Mouse (Mus musculus) embryonic facial prominence, embryonic 13.5 days (tissue): Measurements from ENCODE around the gene Xrn1. TPM values are rescaled to one million over a fixed set of nuclear protein-coding genes. Genes with fewer than 3 reads are reported as not detected.
"Not testable (repeated sequence)": the region's sequence is repeated elsewhere in the genome, so short reads cannot be mapped to it uniquely, and the experiment has no call there.

Source experiments
- ATAC-seq: fragments of 200-750 bp; cut with Nextera tagmentation; 2 replicates; pipeline ENCODE4 v1.8.0; 2017; ENCODE audit warnings: low read depth; ENCODE audit not compliant: insufficient number of reproducible peaks, insufficient read depth, low FRiP score, low TSS enrichment
- H3K27ac ChIP-seq: fragments of 300-500 bp; sonication (generic); 2 replicates; pipeline ENCODE4 v1.5.1; 2015; ENCODE audit warnings: moderate library complexity, mild to moderate bottlenecking, inconsistent platforms
- H3K27me3 ChIP-seq: fragments of 300-500 bp; sonication (generic); 2 replicates; pipeline ENCODE4 v1.6.1; 2015; ENCODE audit warnings: mild to moderate bottlenecking, inconsistent platforms
- H3K36me3 ChIP-seq: fragments of 300-500 bp; sonication (generic); 2 replicates; pipeline ENCODE4 v1.6.1; 2015; ENCODE audit warnings: mild to moderate bottlenecking, inconsistent platforms
- H3K4me1 ChIP-seq: fragments of 300-500 bp; sonication (generic); 2 replicates; pipeline ENCODE4 v1.6.1; 2015; ENCODE audit warnings: inconsistent platforms
- H3K4me2 ChIP-seq: fragments of 300-500 bp; sonication (generic); 2 replicates; pipeline ENCODE4 v1.6.1; 2015; ENCODE audit warnings: moderate library complexity, mild to moderate bottlenecking, inconsistent platforms
- H3K4me3 ChIP-seq: fragments of 300-500 bp; sonication (generic); 2 replicates; pipeline ENCODE4 v1.5.1; 2015; ENCODE audit warnings: mild to moderate bottlenecking, inconsistent platforms
- H3K9ac ChIP-seq: fragments of 300-500 bp; sonication (generic); 2 replicates; pipeline ENCODE4 v1.6.1; 2015; ENCODE audit warnings: mild to moderate bottlenecking, inconsistent platforms
- H3K9me3 ChIP-seq: fragments of 300-500 bp; sonication (generic); 2 replicates; pipeline ENCODE4 v1.6.1; 2016; ENCODE audit warnings: inconsistent platforms
- WGBS: fragments of 180-500 bp; shearing (Covaris S2); methylation state at CpG from one replicate; pipeline ENCODE4 v1.1.7; 2015; ENCODE audit warnings: mixed read lengths; 5-methylcytosine and 5-hydroxymethylcytosine counted together
- polyA plus RNA-seq: library from polyadenylated mRNA; unstranded; fragments of >200 nt; fragmentation: Nextera tagmentation; extraction: Ambion mirVana; gene quantifications from 2 replicates; pipeline ENCODE4 v1.2.1, GENCODE M21; 2015

Xrn1 gene
- polyA plus RNA-seq, 1 experiment from 2014 or later, result 25.2 TPM

DNA sequence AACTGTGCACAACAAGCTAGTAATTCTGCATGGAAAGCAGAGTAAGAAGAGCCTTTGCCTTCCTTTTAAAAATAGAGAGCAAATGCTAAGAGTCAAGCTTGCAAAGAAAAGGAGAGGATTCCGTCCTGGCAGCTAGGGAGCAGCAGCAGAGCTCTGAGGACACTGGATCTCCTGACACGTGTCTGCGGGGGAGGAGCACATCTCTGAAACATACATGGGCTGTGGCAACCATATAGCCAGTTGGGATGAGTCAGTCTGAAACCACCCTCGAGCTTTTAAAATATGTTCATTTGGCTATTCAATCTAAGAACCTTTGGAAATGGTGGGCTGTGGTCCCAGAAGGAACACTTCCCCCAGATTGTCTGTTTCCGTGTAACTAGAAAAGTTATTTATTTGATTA is 100.3 kb downstream of the Xrn1 start:
- no peak for ATAC-seq
- WGBS, result 85% methylated on average over 5 of the region's 5 CpGs
- H3K36me3 ChIP-seq, result peaks cover 77% of the 10 kb centered on the region

GRCm38 (mm10) chr9:96056417-96057223 is 102.1 kb downstream of the Xrn1 start:
- Histone ChIP-seq H3K27me3 (no peaks in the 10 kb centered on the region), H3K4me3 (no peak overlapping the region), H3K4me2 (no peak overlapping the region), H3K27ac (no peak overlapping the region), H3K4me1 (no peaks in the 10 kb centered on the region), H3K9ac (no peak overlapping the region), H3K36me3 (peaks cover 60% of the 10 kb centered on the region), H3K9me3 (no peaks in the 10 kb centered on the region; the same call in 1 of the 2 replicates)
- no peak for ATAC-seq
- WGBS, result 85% methylated on average over 6 of the region's 6 CpGs

More for the DNA sequence above, 100.3 kb downstream of the Xrn1 start:
- no peaks in the 10 kb centered on the region; the same call in 1 of the 2 replicates for H3K9me3 ChIP-seq
- no peaks in the 10 kb centered on the region for H3K27me3 ChIP-seq
- no peak overlapping the region for H3K4me2 ChIP-seq
- no peak overlapping the region for H3K4me3 ChIP-seq
- no peak overlapping the region for H3K27ac ChIP-seq
- H3K9ac ChIP-seq, result no peak overlapping the region
- no peaks in the 10 kb centered on the region for H3K4me1 ChIP-seq

DNA sequence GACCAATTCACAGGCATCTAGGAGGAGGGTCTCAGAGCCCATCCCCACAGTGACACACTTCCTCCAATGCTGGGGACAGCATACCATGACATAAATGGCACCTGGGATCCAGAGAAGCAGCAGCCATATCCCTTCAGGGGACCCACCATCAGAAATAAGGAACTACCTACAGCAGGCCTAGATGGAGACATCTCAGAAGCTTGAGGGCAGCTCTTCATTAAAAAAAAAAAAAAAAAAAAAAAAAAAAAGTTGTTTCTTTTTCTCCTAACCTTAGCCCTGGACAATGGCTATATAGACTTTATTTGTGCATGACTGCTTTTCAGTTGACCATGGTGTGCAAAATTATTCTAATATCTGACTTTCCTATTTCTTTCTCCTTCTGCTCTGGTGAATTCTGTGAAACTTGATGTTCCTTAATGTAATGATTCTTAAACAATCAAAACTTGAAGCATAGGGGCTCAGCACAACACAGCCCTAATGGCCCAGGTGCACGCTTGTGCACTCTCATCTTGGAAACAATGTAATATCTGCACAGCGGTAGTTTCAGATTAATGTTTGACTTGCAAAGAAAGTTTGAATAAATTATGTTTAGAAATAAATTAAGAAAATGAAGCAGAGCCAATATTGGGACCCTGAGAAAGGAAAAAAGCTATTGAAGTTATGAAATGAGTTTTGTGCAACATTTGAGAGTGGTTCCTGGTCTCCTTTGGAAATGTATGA is 108.7 kb downstream of the Xrn1 start:
- Histone ChIP-seq H3K36me3 (peaks cover 8% of the 10 kb centered on the region), H3K9ac (no peak overlapping the region), H3K4me2 (no peak overlapping the region), H3K27ac (no peak overlapping the region), H3K9me3 (no peaks in the 10 kb centered on the region), H3K4me3 (no peak overlapping the region), H3K27me3 (no peaks in the 10 kb centered on the region), H3K4me1 (no peaks in the 10 kb centered on the region)
- 90% methylated on average over 2 of the region's 2 CpGs for WGBS
- no peak for ATAC-seq

DNA sequence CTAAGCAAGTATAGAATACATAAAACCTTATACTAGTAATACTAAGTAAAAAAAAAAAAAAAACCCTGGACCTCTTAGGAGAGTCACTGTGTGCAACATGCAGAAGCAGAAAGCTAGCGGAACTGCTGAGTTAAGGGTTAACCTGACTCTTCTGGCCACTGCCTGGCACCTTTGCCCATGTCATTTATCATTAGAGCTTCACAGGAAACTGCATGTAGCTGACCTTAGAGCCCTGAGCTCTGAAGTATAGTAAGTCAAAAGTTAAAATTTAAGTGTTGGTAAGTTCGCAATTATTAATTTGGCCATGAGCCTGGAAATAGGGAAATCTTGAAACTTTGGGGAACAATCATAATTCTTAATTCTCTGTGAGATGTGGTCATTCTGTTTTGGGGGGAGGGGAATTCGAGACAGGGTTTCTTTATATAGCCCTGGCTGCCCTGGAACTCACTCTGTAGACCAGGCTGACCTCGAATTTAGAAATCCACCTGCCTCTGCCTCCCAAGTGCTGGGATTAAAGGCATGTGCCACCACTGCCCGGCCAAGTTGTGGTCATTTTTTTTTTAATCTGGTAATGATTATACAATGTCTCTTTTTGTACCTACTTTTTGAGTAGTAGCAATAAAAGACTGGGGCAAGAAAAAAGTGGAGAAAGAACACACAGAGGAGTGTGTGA is 109.4 kb downstream of the Xrn1 start:
- H3K27ac ChIP-seq, result no peak overlapping the region
- H3K27me3 ChIP-seq, result no peaks in the 10 kb centered on the region
- H3K4me1 ChIP-seq, result no peaks in the 10 kb centered on the region
- ATAC-seq, result no peak
- peaks cover under 1% of the 10 kb centered on the region for H3K36me3 ChIP-seq
- no peak overlapping the region for H3K4me2 ChIP-seq
- no peaks in the 10 kb centered on the region for H3K9me3 ChIP-seq
- no peak overlapping the region for H3K4me3 ChIP-seq
- 74% methylated on average over 5 of the region's 5 CpGs for WGBS
- no peak overlapping the region for H3K9ac ChIP-seq

DNA sequence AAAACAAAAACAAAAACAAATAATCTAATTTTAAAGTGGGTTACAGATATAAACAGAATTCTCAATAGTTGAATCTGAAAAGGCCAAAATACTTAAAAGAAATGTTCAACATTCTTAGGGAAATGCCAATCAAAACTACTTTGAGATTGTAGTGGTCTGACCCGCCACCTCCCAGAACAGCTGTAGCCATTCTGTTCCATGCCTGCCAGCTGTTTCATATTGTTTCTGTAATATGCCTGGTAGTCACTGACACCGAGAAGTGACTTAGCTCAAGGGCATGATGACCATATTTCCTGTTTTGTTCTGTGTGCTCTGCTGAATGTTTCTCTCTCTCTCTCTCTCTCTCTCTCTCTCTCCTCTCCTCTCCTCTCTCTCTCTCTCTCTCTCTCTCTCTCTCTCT is 112.9 kb downstream of the Xrn1 start:
- Histone ChIP-seq H3K36me3 (no peaks in the 10 kb centered on the region), H3K4me3 (no peak overlapping the region), H3K9me3 (0 out of 2 replicates have a peak, but pooled peaks cover 6% of the 10 kb centered on the region), H3K9ac (no peak overlapping the region), H3K27me3 (no peaks in the 10 kb centered on the region), H3K4me2 (no peak overlapping the region), H3K27ac (no peak overlapping the region), H3K4me1 (no peaks in the 10 kb centered on the region)
- no peak for ATAC-seq
- 24% methylated on average over 2 of the region's 2 CpGs for WGBS

- no peak for ATAC-seq
- H3K27ac ChIP-seq, result no peak overlapping the region
- H3K36me3 ChIP-seq, result no peaks in the 10 kb centered on the region
- no peaks in the 10 kb centered on the region for H3K9me3 ChIP-seq
- H3K4me3 ChIP-seq, result no peak overlapping the region
- 91% methylated on average over 13 of the region's 13 CpGs for WGBS
- H3K9ac ChIP-seq, result no peak overlapping the region
- no peaks in the 10 kb centered on the region for H3K27me3 ChIP-seq
- H3K4me1 ChIP-seq, result no peaks in the 10 kb centered on the region
- H3K4me2 ChIP-seq, result no peak overlapping the region
These were observed 124.3 kb downstream of the Xrn1 start for GRCm38 (mm10) chr9:96078752-96079315.

DNA sequence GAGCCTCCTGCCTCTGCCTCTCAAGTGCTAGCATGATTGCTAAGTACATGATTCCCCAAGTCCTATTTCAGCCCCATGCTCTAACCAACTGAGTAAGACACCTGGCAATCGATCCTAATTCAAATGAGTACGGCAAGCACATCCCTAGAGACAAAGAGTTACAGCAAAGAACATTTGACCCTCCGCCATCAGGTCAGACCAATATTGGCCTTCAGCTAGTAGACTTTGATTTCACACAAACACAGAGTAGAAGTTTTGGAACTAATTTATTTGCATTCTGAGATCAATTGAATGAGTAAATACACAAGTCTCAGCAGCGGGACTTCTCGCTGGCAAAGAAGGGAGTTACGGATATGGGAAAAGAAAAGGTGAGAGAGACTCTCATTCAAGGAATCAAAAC is 130.7 kb downstream of the Xrn1 start:
- Histone ChIP-seq H3K4me3 (no peak overlapping the region), H3K9me3 (no peaks in the 10 kb centered on the region), H3K27me3 (no peaks in the 10 kb centered on the region), H3K36me3 (no peaks in the 10 kb centered on the region), H3K4me2 (no peak overlapping the region), H3K9ac (no peak overlapping the region), H3K27ac (no peak overlapping the region), H3K4me1 (no peaks in the 10 kb centered on the region)
- 85% methylated on average over 6 of the region's 6 CpGs for WGBS
- ATAC-seq, result no peak

- no peak overlapping the region for H3K9ac ChIP-seq
- H3K4me2 ChIP-seq, result no peak overlapping the region
- H3K4me1 ChIP-seq, result no peaks in the 10 kb centered on the region
- no peaks in the 10 kb centered on the region for H3K9me3 ChIP-seq
- no peak overlapping the region for H3K4me3 ChIP-seq
- H3K27ac ChIP-seq, result no peak overlapping the region
- no peaks in the 10 kb centered on the region for H3K36me3 ChIP-seq
- 87% methylated on average over 2 of the region's 2 CpGs for WGBS
- no peaks in the 10 kb centered on the region for H3K27me3 ChIP-seq
- ATAC-seq, result no peak
These were observed 133.1 kb downstream of the Xrn1 start for GRCm38 (mm10) chr9:96087671-96088070.

DNA sequence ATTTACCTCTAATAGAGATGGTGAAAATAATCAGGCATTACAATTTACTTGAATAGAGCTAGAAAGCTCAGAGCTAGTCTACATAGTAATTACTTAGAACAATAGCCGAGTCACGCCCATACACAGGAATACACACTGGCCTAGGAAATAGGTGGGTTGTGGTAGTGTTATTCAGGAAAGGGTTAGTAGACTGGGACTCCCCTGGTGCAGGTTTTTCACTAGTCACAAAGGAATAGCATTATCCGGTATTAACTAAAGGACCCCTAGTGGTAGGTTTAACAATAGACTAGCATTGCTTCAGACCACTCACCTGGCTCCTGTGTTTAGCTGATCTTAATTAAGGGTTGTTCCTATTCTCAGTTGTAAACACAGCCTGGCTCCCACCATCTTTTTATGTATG is 133.9 kb downstream of the Xrn1 start:
- H3K27me3 ChIP-seq, ATAC-seq, H3K36me3 ChIP-seq, H3K27ac ChIP-seq, H3K4me2 ChIP-seq, H3K9me3 ChIP-seq, H3K9ac ChIP-seq, H3K4me1 ChIP-seq, H3K4me3 ChIP-seq: not testable (repeated sequence)
- 81% methylated on average over 3 of the region's 3 CpGs for WGBS

- H3K36me3 ChIP-seq, ATAC-seq, H3K9ac ChIP-seq, H3K27ac ChIP-seq, H3K9me3 ChIP-seq, H3K4me2 ChIP-seq, H3K27me3 ChIP-seq, H3K4me3 ChIP-seq, H3K4me1 ChIP-seq: not testable (repeated sequence)
- WGBS, result 90% methylated on average over 10 of the region's 10 CpGs
These were observed 138.1 kb downstream of the Xrn1 start for GRCm38 (mm10) chr9:96092637-96093036.

- H3K9ac ChIP-seq, result no peak overlapping the region
- no peaks in the 10 kb centered on the region for H3K27me3 ChIP-seq
- ATAC-seq, result no peak
- H3K36me3 ChIP-seq, result no peaks in the 10 kb centered on the region
- 89% methylated on average over 1 of the region's 1 CpGs for WGBS
- H3K9me3 ChIP-seq, result peaks cover 9% of the 10 kb centered on the region
- H3K4me2 ChIP-seq, result no peak overlapping the region
- no peak overlapping the region for H3K27ac ChIP-seq
- no peaks in the 10 kb centered on the region for H3K4me1 ChIP-seq
- no peak overlapping the region for H3K4me3 ChIP-seq
These were observed 138.7 kb downstream of the Xrn1 start for GRCm38 (mm10) chr9:96093221-96093620.
